Mouse (Mus musculus) adrenal gland, adult 18-20 months (tissue): ENCODE results near the gene Gne. TPM values are rescaled to one million over a fixed set of nuclear protein-coding genes. Genes with fewer than 3 reads are reported as not detected.

Experiments used
- total RNA-seq, 2 experiments: library from RNA; stranded (reverse); gene quantifications; 1 replicate in 1 of 2; 2 replicates in 1 of 2; pipeline ENCODE4 v1.2.3; 2021

The Gne gene
- total RNA-seq, 2 experiments from 2014 or later, result 30.1 to 35.3 TPM

Other genes starting within 250 kb of the Gne start
- gene Olfr157, start 244.0 kb downstream of the Gne start, total RNA-seq, result not detected
- gene Olfr155, start 232.6 kb downstream of the Gne start, total RNA-seq, result not detected
- gene Reck, start 208.6 kb downstream of the Gne start, total RNA-seq, result 10 to 100 TPM; 17.4 to 22.0 TPM
- gene Glipr2, start 126.8 kb downstream of the Gne start, total RNA-seq, result 1 to 10 TPM; 3.5 to 6.4 TPM
- gene Ccin, start 100.7 kb downstream of the Gne start, total RNA-seq, result not detected
- gene Clta, start 79.7 kb downstream of the Gne start, total RNA-seq, result 100 to 1,000 TPM; 169 to 180 TPM
- 10 to 100 TPM; 30.4 to 33.2 TPM for gene Rnf38, start 149.6 kb upstream of the Gne start, total RNA-seq
- gene Melk, start 216.7 kb upstream of the Gne start, total RNA-seq, result under 1 TPM; 0.29 to 0.30 TPM